Mouse (Mus musculus): ENCODE data around the gene Gm21190. TPM values are rescaled to one million over a fixed set of nuclear protein-coding genes. Genes with fewer than 3 reads are reported as not detected.
"Not testable (repeated sequence)": the region's sequence is repeated elsewhere in the genome, so short reads cannot be mapped to it uniquely, and the experiment has no call there.

Gm21190 gene
- not detected in 2 replicates for polyA plus RNA-seq (2011; ENCODE audit: insufficient read depth, insufficient read length, low read depth, missing spikeins)

DNA sequence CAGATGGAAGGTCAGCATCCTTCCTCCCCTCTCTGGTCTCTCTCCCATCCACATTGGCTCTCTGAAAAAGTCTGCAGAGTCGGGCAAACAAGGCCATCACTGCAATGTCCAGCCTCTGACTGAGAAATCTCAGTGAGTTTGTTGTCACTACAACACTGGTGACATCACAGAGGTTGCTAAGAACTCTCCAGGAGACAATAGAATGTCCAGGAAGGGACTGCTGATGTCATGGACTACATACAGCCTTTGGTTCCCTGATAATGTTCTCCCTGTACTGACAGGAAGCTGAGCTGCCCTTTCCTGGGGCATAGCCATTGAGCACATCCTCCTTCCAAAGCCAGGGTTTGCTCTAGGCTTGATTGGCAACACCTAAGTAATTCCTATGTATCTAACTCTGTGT lies at the start of gene Gm21190:
Gene Gm21190 (minus strand): TSS at position 101 of the 400 bp plus-strand sequence.
- H3K4me3 ChIP-seq (ENCODE audit: low read depth, low read length); H3K9me3 ChIP-seq (replicated peaks; ENCODE audit: control insufficient read depth, insufficient read depth, low read length, poor library complexity, severe bottlenecking); H3K27me3 ChIP-seq (ENCODE audit: control insufficient read depth, insufficient read depth, low read length, poor library complexity, severe bottlenecking); H3K4me1 ChIP-seq (ENCODE audit: control insufficient read depth, insufficient read depth, low read length); H3K27ac ChIP-seq (ENCODE audit: insufficient read depth, low read length); H3K9ac ChIP-seq (ENCODE audit: low read depth, poor library complexity, severe bottlenecking); H3K36me3 ChIP-seq (ENCODE audit: control insufficient read depth, insufficient read depth, low read length, poor library complexity, severe bottlenecking): not testable (repeated sequence)

DNA sequence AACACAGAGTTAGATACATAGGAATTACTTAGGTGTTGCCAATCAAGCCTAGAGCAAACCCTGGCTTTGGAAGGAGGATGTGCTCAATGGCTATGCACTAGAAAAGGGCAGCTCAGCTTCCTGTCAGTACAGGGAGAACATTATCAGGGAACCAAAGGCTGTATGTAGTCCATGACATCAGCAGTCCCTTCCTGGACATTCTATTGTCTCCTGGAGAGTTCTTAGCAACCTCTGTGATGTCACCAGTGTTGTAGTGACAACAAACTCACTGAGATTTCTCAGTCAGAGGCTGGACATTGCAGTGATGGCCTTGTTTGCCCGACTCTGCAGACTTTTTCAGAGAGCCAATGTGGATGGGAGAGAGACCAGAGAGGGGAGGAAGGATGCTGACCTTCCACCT lies 48.0 kb upstream of the Gm21190 start, which contains the start of gene Gm21083:
Gene Gm21083 (plus strand): TSS at position 301 of the 400 bp plus-strand sequence.
- not testable (repeated sequence) for H3K36me3 ChIP-seq (ENCODE audit: control insufficient read depth, insufficient read depth, low read length, poor library complexity, severe bottlenecking); H3K9ac ChIP-seq (ENCODE audit: low read depth, poor library complexity, severe bottlenecking); H3K9me3 ChIP-seq (replicated peaks; ENCODE audit: control insufficient read depth, insufficient read depth, low read length, poor library complexity, severe bottlenecking); H3K27me3 ChIP-seq (ENCODE audit: control insufficient read depth, insufficient read depth, low read length, poor library complexity, severe bottlenecking); H3K27ac ChIP-seq (ENCODE audit: insufficient read depth, low read length); H3K4me3 ChIP-seq (ENCODE audit: low read depth, low read length); H3K4me1 ChIP-seq (ENCODE audit: control insufficient read depth, insufficient read depth, low read length)

DNA sequence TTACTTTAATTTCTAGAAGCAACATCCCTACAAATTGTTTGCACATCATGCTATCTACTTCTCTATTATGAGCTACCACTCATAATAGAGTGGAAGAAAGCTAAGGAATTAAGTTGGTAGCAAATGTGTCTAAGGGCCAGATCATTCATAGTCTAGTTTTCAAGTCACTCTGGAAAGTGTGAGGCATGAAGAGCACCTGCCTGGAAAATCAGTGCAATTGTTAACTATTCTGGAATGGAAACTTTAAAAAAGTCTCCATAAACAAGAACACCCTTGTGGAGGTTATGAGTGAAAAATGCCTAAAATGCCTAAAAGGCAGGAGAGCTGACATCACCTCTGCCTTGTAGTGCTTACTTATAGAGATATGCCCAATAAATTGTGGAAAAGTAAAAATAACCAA lies 44.7 kb upstream of the Gm21190 start:
- not testable (repeated sequence) for H3K9me3 ChIP-seq (replicated peaks; ENCODE audit: control insufficient read depth, insufficient read depth, low read length, poor library complexity, severe bottlenecking); H3K9ac ChIP-seq (ENCODE audit: low read depth, poor library complexity, severe bottlenecking); H3K4me3 ChIP-seq (ENCODE audit: low read depth, low read length); H3K4me1 ChIP-seq (ENCODE audit: control insufficient read depth, insufficient read depth, low read length); H3K27ac ChIP-seq (ENCODE audit: insufficient read depth, low read length); H3K36me3 ChIP-seq (ENCODE audit: control insufficient read depth, insufficient read depth, low read length, poor library complexity, severe bottlenecking); H3K27me3 ChIP-seq (ENCODE audit: control insufficient read depth, insufficient read depth, low read length, poor library complexity, severe bottlenecking)

DNA sequence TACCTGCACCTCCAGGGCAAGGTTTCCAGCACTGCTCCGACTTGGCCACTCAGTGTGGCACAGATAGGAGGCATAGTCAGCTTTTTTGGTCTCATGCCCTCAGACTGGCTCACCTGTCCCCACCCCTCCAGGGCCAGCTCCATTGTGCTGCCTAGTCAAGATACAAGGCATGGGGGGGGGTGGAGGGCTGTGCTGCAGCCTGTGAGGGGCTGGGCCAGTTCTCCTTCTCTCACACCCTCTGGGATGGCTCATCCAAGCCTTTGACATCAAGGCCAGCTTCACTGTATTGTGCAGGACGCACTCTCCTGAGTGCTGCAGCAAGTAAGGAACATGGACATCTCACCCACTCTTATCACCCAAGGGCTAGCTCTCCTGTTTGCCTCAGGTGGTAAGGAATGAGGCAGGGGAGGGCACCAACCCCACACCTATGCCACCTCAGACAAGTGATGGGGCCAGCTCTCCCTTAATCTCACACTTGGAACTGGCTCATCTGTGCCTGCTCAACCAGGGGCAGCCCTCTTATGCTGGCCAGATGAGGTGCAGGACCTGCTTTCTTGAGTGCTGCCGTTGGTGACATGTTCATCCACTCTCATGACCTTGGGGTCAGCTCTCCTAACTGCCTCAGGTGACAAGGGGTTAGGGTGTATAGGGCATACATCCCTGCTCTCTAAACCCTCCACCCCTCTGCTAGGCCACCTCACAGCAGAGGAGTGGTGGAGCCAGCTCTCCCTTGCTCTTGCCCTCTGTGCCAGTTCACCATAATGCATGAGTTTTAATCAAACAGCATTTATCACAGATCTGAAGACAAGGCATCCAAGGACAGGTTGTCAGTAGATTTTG lies 32.6 kb upstream of the Gm21190 start:
- H3K9me3 ChIP-seq (replicated peaks; ENCODE audit: control insufficient read depth, insufficient read depth, low read length, poor library complexity, severe bottlenecking); H3K36me3 ChIP-seq (ENCODE audit: control insufficient read depth, insufficient read depth, low read length, poor library complexity, severe bottlenecking); H3K4me3 ChIP-seq (ENCODE audit: low read depth, low read length); H3K4me1 ChIP-seq (ENCODE audit: control insufficient read depth, insufficient read depth, low read length); H3K9ac ChIP-seq (ENCODE audit: low read depth, poor library complexity, severe bottlenecking); H3K27ac ChIP-seq (ENCODE audit: insufficient read depth, low read length); H3K27me3 ChIP-seq (ENCODE audit: control insufficient read depth, insufficient read depth, low read length, poor library complexity, severe bottlenecking): not testable (repeated sequence)

DNA sequence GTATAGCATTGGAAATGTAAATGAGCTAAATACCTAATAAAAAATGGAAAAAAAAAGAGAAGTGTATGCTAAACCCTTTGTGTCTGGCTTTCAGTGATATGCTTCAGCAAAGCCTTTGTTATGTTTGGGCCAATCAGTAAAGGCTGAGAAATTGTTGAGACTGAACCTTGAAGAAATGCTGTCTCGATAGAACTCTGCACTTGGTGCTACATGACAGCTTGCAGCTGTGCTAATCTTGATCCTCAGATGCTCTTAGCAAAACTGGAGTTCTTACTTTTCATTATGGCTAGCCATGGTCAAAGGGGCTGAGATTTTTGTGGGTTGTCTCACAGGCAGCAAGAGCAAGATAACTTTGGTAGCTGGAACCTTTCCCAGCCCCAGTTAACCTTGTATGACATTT lies 29.6 kb upstream of the Gm21190 start:
- not testable (repeated sequence) for H3K36me3 ChIP-seq (ENCODE audit: control insufficient read depth, insufficient read depth, low read length, poor library complexity, severe bottlenecking); H3K4me3 ChIP-seq (ENCODE audit: low read depth, low read length); H3K27me3 ChIP-seq (ENCODE audit: control insufficient read depth, insufficient read depth, low read length, poor library complexity, severe bottlenecking); H3K9me3 ChIP-seq (replicated peaks; ENCODE audit: control insufficient read depth, insufficient read depth, low read length, poor library complexity, severe bottlenecking); H3K4me1 ChIP-seq (ENCODE audit: control insufficient read depth, insufficient read depth, low read length); H3K9ac ChIP-seq (ENCODE audit: low read depth, poor library complexity, severe bottlenecking); H3K27ac ChIP-seq (ENCODE audit: insufficient read depth, low read length)

DNA sequence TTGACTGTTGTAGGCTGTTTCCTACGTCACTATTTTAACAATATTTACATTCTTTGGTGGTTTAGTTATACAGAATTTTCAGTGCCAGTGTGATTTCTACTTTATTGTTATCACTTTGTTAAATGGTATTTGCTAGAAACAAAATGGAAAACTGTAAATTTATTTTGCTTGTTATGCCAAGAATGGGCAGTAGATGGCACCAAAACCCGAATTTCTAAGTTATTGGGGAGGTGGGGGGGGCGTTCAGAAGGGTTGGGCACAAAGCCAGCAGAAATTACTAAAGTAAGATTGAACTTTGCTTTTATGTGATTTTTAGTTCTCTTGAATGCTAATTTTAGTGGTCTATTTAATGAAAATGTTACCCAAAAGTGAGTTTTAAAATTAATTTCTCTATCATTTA lies 20.6 kb upstream of the Gm21190 start:
- not testable (repeated sequence) for H3K27me3 ChIP-seq (ENCODE audit: control insufficient read depth, insufficient read depth, low read length, poor library complexity, severe bottlenecking); H3K27ac ChIP-seq (ENCODE audit: insufficient read depth, low read length); H3K9me3 ChIP-seq (replicated peaks; ENCODE audit: control insufficient read depth, insufficient read depth, low read length, poor library complexity, severe bottlenecking); H3K36me3 ChIP-seq (ENCODE audit: control insufficient read depth, insufficient read depth, low read length, poor library complexity, severe bottlenecking); H3K4me1 ChIP-seq (ENCODE audit: control insufficient read depth, insufficient read depth, low read length); H3K9ac ChIP-seq (ENCODE audit: low read depth, poor library complexity, severe bottlenecking); H3K4me3 ChIP-seq (ENCODE audit: low read depth, low read length)

DNA sequence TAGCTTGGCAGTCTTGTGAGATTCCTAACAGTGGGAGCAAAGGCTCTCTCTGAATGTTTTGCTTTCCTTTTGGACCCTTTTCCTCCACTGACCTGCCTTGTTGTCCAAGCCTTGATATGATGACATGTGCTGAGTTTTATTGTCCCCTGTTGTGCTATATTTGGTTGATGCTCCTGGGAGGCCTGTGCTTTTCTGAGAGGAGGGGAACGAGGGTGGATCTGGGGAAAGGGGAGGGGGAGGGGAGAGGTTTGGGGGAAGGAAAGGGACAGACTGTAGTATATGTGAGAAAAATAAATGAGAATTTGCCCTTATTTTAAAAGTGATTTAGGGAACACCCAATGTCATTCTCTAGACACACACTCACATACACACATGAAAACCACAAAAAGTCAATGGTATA lies 20.1 kb upstream of the Gm21190 start:
- H3K9me3 ChIP-seq (replicated peaks; ENCODE audit: control insufficient read depth, insufficient read depth, low read length, poor library complexity, severe bottlenecking); H3K4me3 ChIP-seq (ENCODE audit: low read depth, low read length); H3K4me1 ChIP-seq (ENCODE audit: control insufficient read depth, insufficient read depth, low read length): not testable (repeated sequence)

DNA sequence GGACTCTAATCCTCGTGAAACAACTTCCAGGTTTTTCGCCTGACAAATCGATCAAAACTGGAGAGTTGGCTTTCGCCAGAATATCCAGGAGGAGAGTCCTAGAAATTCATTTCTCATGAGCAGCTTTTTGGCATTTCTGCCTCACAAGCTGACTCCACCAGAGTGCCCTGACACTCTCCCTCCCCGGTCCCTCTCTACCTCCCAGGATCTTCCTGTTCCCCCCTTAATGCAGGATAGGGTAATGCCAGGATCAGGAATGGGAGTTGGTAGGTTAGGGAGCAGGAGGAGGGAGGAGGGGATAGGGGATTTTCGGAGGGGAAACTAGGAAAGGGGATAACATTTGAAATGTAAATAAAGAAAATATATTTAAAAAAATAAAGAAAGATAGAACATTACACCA lies 19.6 kb upstream of the Gm21190 start:
- H3K27ac ChIP-seq (ENCODE audit: insufficient read depth, low read length); H3K36me3 ChIP-seq (ENCODE audit: control insufficient read depth, insufficient read depth, low read length, poor library complexity, severe bottlenecking); H3K9ac ChIP-seq (ENCODE audit: low read depth, poor library complexity, severe bottlenecking); H3K9me3 ChIP-seq (replicated peaks; ENCODE audit: control insufficient read depth, insufficient read depth, low read length, poor library complexity, severe bottlenecking); H3K27me3 ChIP-seq (ENCODE audit: control insufficient read depth, insufficient read depth, low read length, poor library complexity, severe bottlenecking); H3K4me1 ChIP-seq (ENCODE audit: control insufficient read depth, insufficient read depth, low read length); H3K4me3 ChIP-seq (ENCODE audit: low read depth, low read length): not testable (repeated sequence)

More for the DNA sequence above, 20.1 kb upstream of the Gm21190 start:
- not testable (repeated sequence) for H3K36me3 ChIP-seq (ENCODE audit: control insufficient read depth, insufficient read depth, low read length, poor library complexity, severe bottlenecking); H3K27me3 ChIP-seq (ENCODE audit: control insufficient read depth, insufficient read depth, low read length, poor library complexity, severe bottlenecking); H3K27ac ChIP-seq (ENCODE audit: insufficient read depth, low read length); H3K9ac ChIP-seq (ENCODE audit: low read depth, poor library complexity, severe bottlenecking)

DNA sequence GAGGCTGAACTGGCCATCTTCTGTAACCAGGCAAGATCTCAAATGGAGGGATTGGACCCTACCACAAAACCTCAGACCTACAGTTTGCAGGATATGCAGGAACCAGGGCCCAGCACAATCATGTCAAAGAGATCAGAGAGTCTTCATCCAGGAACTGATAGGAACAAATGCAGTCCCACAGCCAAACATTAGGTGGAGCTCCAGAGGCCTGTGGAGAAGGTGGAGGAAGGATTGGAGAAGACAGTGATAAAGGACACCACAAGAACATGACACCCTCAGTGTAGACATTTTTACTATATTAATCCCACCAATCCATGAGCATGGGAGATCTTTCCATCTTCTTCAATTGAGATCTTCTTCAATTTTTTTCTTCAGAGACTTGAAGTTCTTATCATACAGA lies 6.6 kb downstream of the Gm21190 start:
- H3K4me3 ChIP-seq (ENCODE audit: low read depth, low read length); H3K9ac ChIP-seq (ENCODE audit: low read depth, poor library complexity, severe bottlenecking); H3K27me3 ChIP-seq (ENCODE audit: control insufficient read depth, insufficient read depth, low read length, poor library complexity, severe bottlenecking); H3K27ac ChIP-seq (ENCODE audit: insufficient read depth, low read length); H3K4me1 ChIP-seq (ENCODE audit: control insufficient read depth, insufficient read depth, low read length); H3K9me3 ChIP-seq (replicated peaks; ENCODE audit: control insufficient read depth, insufficient read depth, low read length, poor library complexity, severe bottlenecking); H3K36me3 ChIP-seq (ENCODE audit: control insufficient read depth, insufficient read depth, low read length, poor library complexity, severe bottlenecking): not testable (repeated sequence)

DNA sequence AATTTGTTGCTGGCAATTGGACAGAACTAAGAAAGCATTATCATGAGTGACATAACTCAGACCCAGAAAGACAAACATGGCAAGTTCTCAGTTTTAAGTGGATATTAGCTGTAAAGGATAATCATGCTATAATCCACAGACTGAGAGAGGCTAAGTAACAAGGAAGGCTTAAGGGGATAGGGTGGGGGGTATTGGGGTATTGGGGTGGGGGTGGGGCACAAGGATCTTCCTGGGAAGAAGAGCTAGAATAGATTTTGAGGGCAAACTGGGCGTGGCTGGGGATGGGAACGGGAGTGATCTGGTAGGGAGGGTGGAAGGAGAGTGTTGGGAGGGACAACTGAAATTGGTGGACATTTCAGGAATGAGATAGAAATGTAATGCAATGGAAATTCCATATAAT lies 7.0 kb downstream of the Gm21190 start:
- not testable (repeated sequence) for H3K4me3 ChIP-seq (ENCODE audit: low read depth, low read length); H3K9ac ChIP-seq (ENCODE audit: low read depth, poor library complexity, severe bottlenecking); H3K36me3 ChIP-seq (ENCODE audit: control insufficient read depth, insufficient read depth, low read length, poor library complexity, severe bottlenecking); H3K4me1 ChIP-seq (ENCODE audit: control insufficient read depth, insufficient read depth, low read length); H3K27me3 ChIP-seq (ENCODE audit: control insufficient read depth, insufficient read depth, low read length, poor library complexity, severe bottlenecking); H3K9me3 ChIP-seq (replicated peaks; ENCODE audit: control insufficient read depth, insufficient read depth, low read length, poor library complexity, severe bottlenecking); H3K27ac ChIP-seq (ENCODE audit: insufficient read depth, low read length)
